Mouse (Mus musculus) frontal cortex, adult 2 months (tissue): ENCODE measurements around the gene Mob1a. TPM values are rescaled to one million over a fixed set of nuclear protein-coding genes. Genes with fewer than 3 reads are reported as not detected.
"Not testable (repeated sequence)": the region's sequence is repeated elsewhere in the genome, so short reads cannot be mapped to it uniquely, and the experiment has no call there.

Source experiments
- DNase-seq, 2 experiments: peaks; one replicate each; pipeline ENCODE4 v3.0.0; 2022; ENCODE audit warnings: low spot score in 1 of 2; ENCODE audit errors: extremely low spot score in 1 of 2
- polyA plus RNA-seq: library from polyadenylated mRNA; depleted of rRNA; stranded (reverse); fragments of >200 nt; gene quantifications from 2 replicates; pipeline ENCODE4 v1.2.3, GENCODE M21; 2012

Mob1a gene
- polyA plus RNA-seq, 1 experiment: 19.2 TPM

- DNase-seq: no peak
These were observed 15.6 kb downstream of the Mob1a start for GRCm38 (mm10) chr6:83341387-83341786.

DNA sequence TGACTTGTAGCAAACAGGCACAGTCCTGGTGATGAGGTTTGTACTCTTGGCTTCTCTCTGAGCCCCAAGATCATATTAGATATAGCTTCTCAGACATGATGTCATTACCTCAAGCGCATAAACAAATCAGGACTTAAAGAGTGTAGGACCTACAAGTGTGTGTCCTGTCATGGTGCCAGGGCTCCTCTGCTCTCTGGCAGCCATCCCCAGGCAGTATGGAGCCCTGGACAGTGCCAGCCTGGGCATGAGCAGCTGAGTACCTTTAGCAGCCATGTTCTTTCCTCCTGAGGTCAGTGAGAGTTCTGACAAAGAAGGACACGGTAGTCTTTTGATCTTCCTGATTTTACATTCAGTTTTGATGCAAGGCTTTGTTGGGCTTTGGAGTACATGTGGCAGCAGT lies 17.1 kb downstream of the Mob1a start:
- no peak for DNase-seq

DNA sequence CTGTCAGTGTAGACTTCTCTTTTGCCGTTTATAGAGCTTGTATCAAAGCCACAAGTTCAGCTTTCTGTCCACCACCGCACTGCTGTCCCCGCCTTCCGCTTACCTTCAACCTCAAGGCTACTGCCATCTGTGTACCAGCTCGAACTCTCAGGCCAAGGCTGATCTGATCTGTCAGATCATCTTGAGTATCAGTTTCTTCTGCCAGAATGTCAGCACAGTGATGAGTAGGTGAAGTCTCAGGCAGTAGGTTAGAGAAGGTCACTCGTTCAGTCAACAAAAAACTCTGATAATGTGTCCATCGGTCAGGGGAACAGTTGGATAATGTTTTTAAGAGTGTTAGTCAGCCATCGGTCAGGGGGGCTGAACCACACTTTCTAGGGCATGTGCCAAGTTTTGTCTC lies 19.5 kb downstream of the Mob1a start:
- DNase-seq: not testable (repeated sequence)

DNA sequence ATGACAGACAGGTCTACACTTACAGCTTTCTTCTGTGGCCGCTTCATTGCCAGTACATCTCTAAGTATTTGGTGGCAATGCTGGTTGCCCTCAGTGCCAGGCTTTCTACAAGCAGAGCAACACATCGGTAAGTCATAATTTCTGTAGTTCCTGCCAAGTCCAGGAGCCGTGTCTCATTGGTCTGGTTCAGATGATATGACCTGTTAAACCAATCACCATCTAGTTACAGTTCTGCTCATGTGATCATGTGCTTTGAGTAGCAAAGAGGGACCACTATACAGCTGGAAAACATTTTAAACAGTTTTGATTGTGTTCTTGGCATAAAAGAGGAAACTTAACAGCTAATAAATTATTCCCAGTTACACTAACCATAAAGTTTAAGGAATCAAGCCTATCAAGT lies 22.1 kb downstream of the Mob1a start:
- no peak for DNase-seq

DNA sequence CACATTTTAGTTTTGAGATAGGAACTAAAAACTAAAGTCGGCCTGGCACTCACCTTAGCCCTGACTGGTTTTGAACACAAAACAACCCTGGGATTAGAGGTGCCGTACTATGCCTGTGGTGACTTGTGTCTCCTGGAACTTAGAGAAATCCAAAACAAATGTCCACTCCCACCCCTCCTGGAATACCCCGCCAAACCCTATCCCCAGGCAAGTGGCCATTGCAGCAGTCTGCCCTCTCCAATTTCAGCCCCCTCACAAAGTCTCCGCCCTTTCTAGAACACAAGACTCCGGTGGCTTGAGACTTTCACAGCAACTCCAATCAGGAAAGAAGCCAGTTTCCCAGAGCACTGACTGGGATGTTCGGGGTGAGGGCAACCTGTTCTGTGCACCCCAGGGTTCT lies 23.1 kb downstream of the Mob1a start, which contains the start of gene Bola3:
Gene Bola3, plus strand, starts transcription at position 275 of the 400 bp plus-strand sequence.
- no peak for DNase-seq

DNA sequence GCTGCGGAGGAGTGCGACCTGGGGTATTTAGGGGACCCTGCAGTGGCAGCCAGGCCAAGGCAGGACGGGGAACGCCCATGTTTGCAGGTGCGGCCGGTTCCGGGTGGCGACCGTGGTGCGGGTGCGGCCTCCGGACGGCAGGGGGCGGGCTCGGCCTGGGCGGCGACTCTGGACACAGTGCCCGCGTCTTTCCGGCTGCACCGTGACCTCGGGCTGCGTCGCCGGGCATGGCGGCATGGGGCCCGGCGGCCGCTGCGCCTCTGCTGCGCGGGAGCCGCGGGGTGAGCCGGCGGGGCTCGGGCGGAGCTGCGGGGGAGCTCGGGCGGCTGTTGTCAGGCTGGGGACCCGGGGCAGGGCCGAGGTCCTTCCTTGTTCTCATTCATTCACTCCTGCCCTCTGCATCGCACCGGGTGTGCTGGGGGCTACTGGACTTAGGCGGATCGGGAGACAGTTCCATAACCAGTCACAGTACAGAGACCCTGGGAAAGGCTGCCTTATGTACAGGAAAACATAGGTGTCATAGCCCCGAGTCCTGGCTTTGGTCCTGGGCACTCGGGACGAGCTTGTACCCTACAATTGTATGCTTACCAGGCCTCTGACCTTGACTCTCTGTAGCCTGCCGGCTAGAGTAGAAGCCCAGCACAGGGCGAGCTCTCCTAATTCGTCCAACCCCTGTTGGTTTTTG lies 23.6 kb downstream of the Mob1a start:
- peak; percentile 55 to 92 for DNase-seq

DNA sequence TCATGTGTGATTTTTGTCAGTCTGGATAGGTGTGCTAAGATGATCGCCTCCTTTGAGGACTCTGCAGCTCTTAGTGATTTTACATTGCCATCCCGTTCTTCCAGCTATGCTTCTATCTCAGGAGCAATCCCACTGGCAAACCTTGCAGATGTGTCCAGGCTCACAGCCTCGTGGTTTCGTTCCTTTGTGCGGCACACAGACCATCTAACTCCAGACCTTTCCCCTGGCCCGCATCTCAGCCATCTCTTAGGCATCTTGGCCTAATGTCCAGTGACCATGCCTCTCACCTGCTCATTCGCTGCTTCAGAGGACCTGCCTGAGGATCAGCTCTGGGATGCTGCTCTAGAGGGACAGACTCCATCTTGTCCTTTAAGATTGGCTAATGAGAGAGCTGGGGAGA lies 24.4 kb downstream of the Mob1a start:
- no peak for DNase-seq

DNA sequence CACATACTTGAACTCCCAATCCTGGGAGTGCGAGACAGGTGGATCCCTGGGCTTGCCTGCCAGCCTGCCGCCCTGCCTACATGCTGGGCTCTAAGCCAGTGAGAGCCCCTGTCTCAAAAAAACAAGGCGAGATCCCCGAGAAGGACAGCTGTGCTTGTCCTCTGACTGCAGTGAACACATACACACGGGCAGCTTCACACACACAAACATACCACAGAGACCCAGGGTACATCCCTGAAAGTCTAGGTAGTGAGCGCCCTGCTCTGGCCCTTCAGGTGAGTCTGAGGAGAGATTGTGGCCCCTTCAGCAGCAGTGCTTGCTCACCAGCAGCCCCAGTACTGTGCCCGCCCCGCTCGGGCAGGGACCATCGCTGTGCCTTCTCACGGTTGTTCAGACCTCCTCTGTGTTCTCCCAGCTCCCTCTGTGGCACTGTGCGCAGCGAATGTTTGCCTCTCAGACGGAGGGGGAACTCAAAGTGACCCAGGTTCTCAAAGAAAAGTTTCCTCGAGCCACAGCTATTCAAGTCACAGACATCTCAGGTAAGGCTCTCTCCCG lies 25.1 kb downstream of the Mob1a start:
- no peak for DNase-seq

GRCm38 (mm10) chr6:83351490-83352160 lies 25.8 kb downstream of the Mob1a start:
- DNase-seq: no peak

- DNase-seq: peak in 1 of 2 experiments; percentile 47
These were observed 27.0 kb downstream of the Mob1a start for GRCm38 (mm10) chr6:83352666-83353410.

DNA sequence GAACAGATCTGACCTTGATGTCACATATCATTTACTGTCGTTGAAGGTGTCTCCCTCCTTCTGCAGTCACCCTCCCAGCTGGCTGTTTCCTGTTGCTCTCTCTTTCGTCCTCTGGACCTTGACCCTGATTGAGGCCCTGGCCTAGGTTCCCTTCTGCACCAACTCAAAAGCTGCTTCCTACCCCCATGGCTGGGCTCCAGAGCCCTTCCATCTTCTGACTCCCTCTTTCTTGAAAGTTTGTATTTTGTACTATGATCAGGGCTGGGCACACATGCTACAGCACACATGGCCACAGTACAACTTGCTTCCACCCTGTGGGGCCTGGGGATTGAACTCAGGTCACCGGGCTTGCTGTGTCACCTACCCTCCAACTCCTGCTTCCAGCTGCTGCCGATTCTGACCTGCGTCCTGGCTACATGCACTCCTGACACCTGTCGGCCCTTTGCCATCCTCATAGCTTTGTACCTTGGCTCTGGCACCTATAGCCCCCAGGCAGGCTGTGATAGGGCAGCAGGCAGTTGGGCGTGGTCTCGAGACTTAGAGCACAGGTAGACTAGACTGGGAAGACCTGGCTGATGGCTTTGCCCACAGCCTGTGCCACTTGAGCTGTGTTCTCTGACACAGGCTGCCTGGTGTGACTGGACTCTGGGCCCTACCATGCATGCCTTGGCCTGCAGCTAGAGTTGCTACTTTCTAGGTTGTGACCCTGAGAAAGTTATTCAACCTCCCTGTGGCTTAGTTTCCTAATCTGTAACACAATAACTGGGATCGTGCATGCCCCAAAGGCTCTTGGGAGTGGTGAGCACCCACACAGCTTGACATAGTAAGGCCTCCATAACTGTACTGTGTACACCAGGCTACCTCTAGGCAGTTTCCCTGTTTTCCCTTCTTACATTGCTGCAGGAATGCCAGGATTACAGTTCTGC lies 29.3 kb downstream of the Mob1a start:
- no peak for DNase-seq

GRCm38 (mm10) chr6:83356569-83357138 lies 30.8 kb downstream of the Mob1a start:
- peak; percentile 38 to 93 for DNase-seq

GRCm38 (mm10) chr6:83357436-83357835 lies 31.6 kb downstream of the Mob1a start:
- no peak for DNase-seq

DNA sequence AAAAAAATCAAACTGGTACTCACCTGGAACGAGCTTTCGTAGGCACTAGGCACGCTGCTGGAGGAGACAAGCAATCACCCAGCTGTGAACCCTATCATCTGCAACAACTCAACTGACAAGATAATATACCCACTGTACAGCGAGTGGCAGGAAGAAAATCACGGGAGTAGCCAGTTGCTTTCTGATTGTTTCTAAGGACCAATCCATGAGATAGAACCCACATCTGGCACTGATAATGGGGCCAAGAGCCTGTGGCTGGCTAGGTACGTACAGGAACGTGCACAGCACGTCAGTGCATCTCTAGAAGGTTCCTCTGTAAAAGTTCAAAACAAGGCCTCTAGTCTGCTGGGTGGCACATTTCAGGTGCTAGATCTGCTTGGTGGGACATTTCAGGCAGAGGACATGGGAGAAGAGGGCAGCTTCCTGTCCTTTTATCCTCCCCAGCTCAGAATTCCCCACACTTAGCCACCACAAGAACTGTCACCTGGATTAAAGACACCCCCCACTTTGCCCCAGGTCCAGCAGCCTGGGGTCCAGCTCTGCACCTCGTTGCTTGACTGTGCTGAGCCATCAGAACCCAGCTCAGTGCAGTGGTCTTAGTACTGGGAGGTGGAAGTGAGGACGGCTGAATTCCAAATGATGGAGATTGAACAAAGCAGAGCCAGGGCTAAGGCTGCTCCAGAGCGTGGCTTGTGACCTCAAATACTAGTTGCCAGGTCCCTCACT lies 35.9 kb downstream of the Mob1a start:
- no peak for DNase-seq

- DNase-seq: no peak
These were observed 37.3 kb downstream of the Mob1a start for GRCm38 (mm10) chr6:83363075-83363474.

DNA sequence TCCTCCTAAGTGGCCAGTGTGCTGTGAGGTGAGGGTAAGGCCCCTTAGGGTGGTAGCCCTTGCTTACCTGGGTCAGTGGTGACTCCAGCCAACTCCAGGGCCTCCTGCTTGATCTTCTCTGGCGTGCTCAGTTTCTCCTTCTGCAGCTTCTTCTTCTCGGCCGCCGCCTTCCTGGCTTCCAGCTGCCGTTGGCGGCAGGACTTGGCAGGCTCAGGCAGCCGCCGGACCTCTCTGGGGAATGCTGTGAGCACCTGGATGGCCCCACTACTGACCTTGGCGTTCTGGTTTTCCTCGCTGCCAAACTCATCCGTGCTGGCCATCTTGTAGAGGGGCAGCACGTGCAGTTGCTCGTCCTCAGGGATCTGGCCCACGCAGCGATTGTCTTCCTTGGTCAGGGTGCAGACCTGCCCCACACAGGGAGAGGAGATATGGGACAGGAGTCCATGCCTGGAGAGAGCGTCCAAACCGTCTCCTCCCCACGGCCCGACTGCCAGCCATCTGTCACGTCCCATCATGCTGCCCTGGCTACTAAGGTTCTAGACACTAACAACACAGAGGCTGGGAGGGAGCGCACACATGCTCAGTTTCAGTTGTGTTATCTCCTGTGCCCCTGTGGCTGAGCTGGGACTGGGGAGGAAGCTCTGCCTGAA lies 44.6 kb downstream of the Mob1a start:
- no peak for DNase-seq

- DNase-seq: peak in 1 of 2 experiments; percentile 63
These were observed 45.5 kb downstream of the Mob1a start for GRCm38 (mm10) chr6:83371350-83371749.

- no peak for DNase-seq
These were observed 48.0 kb downstream of the Mob1a start for GRCm38 (mm10) chr6:83373704-83374300.
